Mouse (Mus musculus): ENCODE measurements at regions not wholly inside any gene's neighbourhood (a gene's known extent, or its start where the extent isn't known, plus 50 kb on each side); places are given as distances from the start of the nearest gene placed in this dataset.

DNA sequence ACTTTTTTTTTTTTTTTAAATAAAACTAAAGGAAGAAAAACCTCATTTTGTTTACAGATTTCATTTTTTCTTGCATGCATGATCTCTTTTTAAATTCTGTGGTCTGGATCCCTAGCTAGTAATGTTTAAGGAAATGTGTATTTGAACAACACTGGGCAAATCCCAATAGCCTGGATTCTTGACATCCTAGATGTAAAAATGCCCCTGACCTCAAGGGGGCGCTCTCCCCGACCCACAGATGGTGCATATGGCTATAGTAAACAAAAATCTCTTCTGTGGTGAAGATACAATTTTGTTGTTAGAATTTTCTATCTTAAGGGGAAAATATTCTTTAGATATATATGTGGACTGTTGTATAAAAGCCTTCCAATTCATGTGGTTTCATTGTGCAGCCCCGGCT, 67.1 kb upstream of the Trpm3 start:
- TF ChIP-seq CTCF (IDR thresholded peaks at IDR 0.05; ENCODE audit: control insufficient read depth, insufficient read depth, low read length) (peak; percentile 42; the same call in 1 of the 2 replicates), POLR2A (IDR thresholded peaks at IDR 0.05; ENCODE audit: borderline replicate concordance, control insufficient read depth, low read depth, low read length) (no peak)

All from bone marrow, adult 2 months (tissue).